Mouse (Mus musculus): Measurements from ENCODE around the gene Acoxl.
A peak's percentile ranks its signal among the peaks of the same experiment; 100 is the strongest.

Gene Acoxl

DNA sequence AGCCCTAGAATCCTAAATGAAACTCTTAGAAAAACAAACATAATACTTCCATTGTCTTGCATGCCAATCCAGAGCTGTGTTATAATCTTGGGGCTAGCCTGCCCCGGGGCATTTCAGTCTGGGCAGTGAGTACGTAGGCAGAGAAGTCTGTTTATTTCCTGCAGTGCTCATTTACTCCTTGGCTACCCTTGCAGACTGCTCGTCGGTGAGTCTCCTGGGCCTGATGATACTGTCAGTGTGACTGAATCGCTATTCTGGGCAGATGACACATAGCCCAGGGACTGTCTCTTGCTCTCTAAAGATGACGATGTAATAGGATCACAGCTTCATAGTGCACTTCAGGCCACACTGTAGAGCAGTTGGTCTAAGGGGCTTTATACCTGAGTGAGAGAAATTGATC is 56.2 kb downstream of the Acoxl start:
- DNase-seq (ENCODE audit: low spot score) = peak; percentile 51

- DNase-seq (ENCODE audit: low spot score) = no peak
Measured at GRCm38 (mm10) chr2:127897718-127898117, 59.0 kb downstream of the Acoxl start.

GRCm38 (mm10) chr2:127904918-127905317 is 66.2 kb downstream of the Acoxl start:
- DNase-seq (ENCODE audit: low spot score) = no peak

- no peak for DNase-seq (ENCODE audit: low spot score)
Measured at GRCm38 (mm10) chr2:127906973-127907678, 68.5 kb downstream of the Acoxl start.

DNA sequence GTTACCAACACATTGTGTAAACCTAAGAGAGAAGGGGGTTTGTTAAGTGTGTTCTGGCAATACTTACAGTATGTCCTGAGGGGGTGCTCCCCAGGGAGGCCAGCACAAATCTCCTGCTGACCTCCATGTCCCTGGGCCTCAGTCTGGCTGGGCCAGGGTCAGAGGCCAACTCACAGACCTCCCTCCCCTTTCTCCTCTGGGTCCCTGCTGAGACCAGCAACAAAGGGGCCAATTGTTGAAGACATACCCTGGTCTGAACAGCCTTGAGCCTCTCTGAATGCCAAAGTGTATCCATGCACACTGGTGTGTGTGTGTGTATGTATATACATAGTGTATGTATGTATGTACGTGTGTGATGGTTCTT is 69.0 kb downstream of the Acoxl start:
- no peak for DNase-seq (ENCODE audit: low spot score)

DNA sequence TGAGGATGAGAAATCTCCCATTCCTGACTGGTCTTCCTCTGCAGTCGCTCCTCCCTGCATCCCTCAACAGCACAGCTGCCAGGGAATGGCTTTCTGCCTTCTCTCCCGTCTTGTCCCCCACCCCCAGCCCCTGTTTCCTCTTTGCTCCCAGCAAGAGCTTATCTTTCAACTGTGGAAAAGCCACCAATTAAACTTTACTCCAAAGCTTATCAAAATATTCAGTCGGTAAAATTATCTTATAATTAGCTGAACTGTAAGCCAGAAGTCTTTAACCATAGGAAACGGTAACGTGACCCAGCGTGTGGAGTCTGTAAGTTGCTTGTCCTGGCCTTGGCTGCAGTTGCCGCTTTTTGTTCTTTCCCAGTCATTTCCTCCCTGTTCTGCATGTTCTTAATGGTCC is 70.2 kb downstream of the Acoxl start:
- DNase-seq (ENCODE audit: low spot score) = peak; percentile 13

GRCm38 (mm10) chr2:127909790-127910189 is 71.1 kb downstream of the Acoxl start:
- DNase-seq (ENCODE audit: low spot score) = no peak

DNA sequence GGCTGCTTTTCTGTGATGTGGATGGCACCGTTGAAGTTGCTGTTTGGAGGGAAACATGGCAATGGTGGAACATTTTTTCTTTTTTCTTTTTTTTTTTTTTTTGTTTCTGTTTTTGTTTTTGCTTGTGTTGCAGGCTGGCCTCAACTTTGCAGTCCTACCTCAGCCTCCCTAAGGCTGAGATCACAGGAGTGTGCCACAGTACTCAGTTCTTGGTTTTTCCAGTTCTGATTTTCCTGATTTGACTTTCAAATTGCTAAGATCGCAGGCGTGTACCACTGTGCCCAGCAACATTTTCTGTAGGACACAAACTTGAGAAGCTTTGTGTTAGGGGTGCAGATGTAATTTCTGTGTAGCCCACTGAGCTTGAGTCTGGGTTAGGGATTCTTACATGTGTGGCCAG is 72.9 kb downstream of the Acoxl start:
- no peak for DNase-seq (ENCODE audit: low spot score)

DNA sequence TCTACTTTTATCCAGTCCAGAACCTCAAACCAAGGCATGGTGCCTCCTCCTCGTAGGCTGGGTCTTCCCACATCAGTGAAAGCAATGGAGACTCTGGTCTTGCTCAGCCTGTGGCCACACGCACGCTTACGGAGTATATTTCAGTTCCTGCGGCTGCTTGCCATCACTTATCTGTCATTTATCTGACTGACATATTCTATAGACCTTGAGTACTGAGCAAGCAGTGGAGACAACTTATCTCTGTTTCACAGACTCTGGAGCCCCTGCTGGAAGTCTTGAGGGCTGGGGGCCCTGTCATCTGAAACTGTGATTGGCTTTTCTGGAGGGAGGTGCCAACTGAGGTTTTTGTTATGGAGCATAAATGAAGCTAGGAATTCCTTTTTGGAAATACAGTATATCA is 75.4 kb downstream of the Acoxl start:
- no peak for DNase-seq (ENCODE audit: low spot score)

- no peak for DNase-seq (ENCODE audit: low spot score)
Measured at GRCm38 (mm10) chr2:127916804-127917410, 78.2 kb downstream of the Acoxl start.

DNA sequence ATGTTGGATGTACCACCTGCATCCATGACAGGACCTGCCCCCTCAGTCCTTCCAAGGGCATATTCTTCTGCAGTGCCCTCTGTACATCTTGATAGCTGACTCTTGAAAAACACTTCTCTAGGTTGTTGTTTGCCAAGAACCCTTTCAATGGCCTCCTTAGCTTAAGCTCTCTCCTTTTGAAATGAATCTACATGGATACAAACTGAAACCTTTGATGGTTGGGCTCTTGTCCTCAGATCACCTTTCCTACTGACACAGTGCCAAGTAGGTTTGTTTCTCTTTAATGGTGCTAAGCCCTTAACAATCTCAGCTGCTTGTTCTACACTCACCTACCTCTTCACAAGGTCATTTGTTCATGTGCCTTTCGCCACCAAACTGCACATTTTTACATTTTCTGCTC is 81.1 kb downstream of the Acoxl start:
- no peak for DNase-seq (ENCODE audit: low spot score)

- no peak for DNase-seq (ENCODE audit: low spot score)
Measured at GRCm38 (mm10) chr2:127922036-127922901, 83.6 kb downstream of the Acoxl start.

DNA sequence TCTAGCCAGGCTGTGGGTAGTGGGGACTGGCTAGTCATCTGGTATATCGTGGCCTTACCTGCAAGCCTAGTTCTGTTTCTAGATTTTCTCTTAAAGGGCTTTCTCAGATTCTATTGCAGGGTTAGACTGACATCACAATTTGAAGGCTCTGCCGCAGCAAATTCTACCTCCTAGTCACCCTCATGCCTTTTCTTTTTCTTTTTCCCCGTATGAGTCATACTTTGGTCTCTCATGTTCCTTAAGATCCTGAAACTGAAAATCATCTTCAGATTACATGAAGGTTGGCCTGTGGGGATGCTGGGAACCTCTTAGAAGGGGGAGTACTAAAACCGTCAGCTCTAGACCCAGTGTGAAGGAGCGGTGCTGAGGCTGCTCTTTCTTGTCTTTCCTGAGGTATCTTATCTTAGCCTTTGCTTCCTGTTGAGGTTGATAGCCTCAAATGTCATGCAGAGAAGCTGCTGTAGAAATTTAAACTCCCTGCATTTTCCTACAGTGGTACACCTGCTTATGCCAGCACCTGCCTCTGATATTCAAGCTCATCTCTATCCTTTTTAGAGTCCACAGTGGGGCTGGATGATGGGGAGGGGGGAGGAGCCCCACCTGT is 84.5 kb downstream of the Acoxl start:
- DNase-seq (ENCODE audit: low spot score) = no peak

- DNase-seq (ENCODE audit: low spot score) = no peak
Measured at GRCm38 (mm10) chr2:127926679-127927324, 88.1 kb downstream of the Acoxl start.

- DNase-seq (ENCODE audit: low spot score) = no peak
Measured at GRCm38 (mm10) chr2:127927452-127928273, 89.0 kb downstream of the Acoxl start.

- no peak for DNase-seq (ENCODE audit: low spot score)
Measured at GRCm38 (mm10) chr2:127928279-127928678, 89.6 kb downstream of the Acoxl start.

DNA sequence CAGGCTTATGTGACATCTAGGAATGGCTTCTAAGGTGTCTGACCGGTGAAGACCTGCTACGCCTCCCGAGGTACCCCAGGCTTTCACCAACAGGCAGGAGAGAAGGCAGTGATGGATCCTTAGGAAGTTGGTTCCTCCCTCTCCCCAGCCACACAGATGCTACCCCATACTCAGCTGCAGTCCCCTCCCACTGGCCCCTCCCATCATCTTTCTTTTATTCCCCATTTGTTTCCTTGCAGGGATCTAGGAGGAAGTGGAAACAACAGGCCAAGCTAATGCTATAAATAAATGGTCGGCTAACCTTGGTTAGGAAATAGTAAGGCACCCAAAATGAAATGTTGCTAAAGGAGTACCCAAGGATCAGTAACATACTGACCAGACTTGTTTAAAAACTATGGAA is 90.2 kb downstream of the Acoxl start:
- DNase-seq (ENCODE audit: low spot score) = no peak

DNA sequence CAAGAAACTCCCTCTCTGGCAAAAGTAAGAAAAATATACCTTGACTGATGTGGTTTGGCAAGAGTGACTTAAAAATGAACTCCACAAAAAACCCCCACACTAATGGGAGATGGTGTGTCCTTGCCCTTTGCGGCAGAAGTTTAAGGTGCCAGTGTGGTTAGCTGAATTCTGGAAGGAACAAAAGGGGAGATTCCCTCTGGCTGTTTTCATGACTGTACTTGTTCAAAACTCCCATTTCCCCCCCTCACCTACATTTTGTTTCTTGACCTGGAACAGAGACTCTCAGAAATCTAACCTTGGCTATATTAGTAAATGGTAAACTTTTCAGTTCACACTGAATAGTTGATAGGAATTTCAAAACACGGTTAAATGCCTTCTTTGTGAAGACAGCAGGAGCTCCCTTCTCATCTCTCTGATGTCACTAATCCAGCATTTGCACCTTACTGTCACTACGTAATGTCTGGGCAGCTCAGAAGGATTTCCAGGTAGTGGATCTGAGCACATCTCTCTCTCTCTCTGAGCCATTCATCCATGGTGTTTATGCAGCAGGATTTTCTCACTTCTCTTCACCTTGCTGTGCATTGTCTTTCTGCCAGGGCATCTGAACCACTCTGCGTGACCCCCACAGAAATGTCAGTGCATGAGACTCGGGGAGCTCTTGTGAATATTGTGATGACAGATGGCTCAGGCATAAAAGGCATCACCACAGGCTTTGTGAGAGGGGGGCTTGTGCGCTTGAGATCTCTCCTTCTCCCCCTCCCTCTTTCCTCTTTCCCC is 91.5 kb downstream of the Acoxl start:
- DNase-seq (ENCODE audit: low spot score) = no peak

DNA sequence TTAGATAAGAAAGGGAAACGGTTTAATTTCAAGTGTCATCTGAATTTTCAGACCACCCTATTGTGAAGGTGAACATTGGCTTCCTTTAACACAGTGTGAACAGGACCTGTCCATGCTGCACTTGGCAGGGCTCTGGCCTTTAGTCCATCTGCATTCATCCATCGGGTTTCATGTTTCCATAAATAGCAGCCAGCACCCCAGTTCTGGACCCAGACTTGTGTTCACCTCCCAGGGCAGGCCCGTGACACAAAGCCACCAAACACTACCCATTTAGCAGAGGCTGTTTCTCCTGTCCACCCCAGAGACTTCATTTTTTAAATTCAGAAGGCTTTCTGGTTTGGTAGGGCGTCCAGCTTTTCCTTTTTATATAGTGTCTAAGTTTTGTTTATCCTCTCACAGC is 92.9 kb downstream of the Acoxl start:
- DNase-seq (ENCODE audit: low spot score) = no peak

DNA sequence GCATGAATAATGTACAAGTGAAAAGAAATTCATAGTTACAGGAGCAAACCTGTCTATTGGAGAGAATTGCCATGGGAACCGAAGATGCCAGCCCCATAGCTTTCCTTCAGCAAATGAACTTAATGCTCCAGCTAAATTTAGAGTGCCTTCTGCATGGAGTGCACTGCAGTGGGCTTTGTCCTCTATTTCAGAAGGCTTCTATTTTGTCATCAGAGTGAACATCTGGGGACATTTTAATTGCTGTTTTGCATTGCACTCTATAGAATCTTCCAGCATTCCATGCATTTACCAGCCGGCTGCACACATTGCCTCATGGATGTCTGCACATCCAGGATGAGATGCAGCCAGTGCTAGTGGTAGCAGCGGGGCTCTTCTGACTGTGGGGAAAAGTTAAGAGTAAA is 94.9 kb downstream of the Acoxl start:
- DNase-seq (ENCODE audit: low spot score) = no peak

DNA sequence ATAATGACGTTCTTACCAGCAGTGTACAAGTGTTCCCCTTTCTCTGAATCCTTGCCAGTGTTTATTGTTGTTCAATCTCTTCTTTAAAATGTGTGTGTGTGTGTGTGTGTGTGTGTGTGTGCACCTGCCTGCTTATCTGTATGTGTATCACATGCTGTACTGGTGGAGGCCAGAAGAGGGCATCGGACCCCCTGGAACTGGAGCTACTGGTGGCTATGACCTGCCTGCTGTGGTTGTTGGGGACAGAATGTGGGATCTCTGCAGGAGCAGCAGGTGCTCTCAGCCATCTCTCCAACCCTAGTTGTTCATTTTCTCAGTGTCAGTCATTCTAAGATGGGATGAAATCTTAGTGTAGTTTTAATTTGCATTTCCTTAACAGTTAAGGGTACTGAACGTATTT is 98.4 kb downstream of the Acoxl start:
- no peak for DNase-seq (ENCODE audit: low spot score)

Measured in MN1 (cell line).